Mouse (Mus musculus) lung, embryonic 16.5 days (tissue): ENCODE results near the gene Gm28053. TPM values are rescaled to one million over a fixed set of nuclear protein-coding genes. Genes with fewer than 3 reads are reported as not detected.

Experiments
- ATAC-seq: fragments of 200-750 bp; cut with Nextera tagmentation; 2 replicates; pipeline ENCODE4 v1.8.0; 2017; ENCODE audit warnings: low read depth, mild to moderate bottlenecking, moderate library complexity
- H3K27ac ChIP-seq: fragments of 300-500 bp; sonication (generic); 2 replicates; pipeline ENCODE4 v1.5.1; 2014; ENCODE audit warnings: mild to moderate bottlenecking, control low read depth, low read length
- H3K27me3 ChIP-seq: fragments of 300-500 bp; sonication (generic); 2 replicates; pipeline ENCODE4 v1.6.1; 2014; ENCODE audit warnings: low read depth, low read length, mixed read lengths; ENCODE audit not compliant: control insufficient read depth, insufficient read depth
- H3K36me3 ChIP-seq: fragments of 300-500 bp; sonication (generic); 2 replicates; pipeline ENCODE4 v1.6.1; 2014; ENCODE audit warnings: low read length; ENCODE audit not compliant: control insufficient read depth, insufficient read depth
- H3K4me1 ChIP-seq: fragments of 300-500 bp; sonication (generic); replicated peaks from 2 replicates; pipeline ENCODE4 v1.6.1; 2014; ENCODE audit warnings: low read length, mixed read lengths; ENCODE audit not compliant: control insufficient read depth, insufficient read depth
- H3K4me2 ChIP-seq: fragments of 300-500 bp; sonication (generic); 2 replicates; pipeline ENCODE4 v1.6.1; 2014; ENCODE audit warnings: low read depth, low read length, control low read depth
- H3K4me3 ChIP-seq: fragments of 300-500 bp; sonication (generic); 2 replicates; pipeline ENCODE4 v1.5.1; 2014; ENCODE audit warnings: mild to moderate bottlenecking, low read length, control low read depth
- H3K9ac ChIP-seq: fragments of 300-500 bp; sonication (generic); 2 replicates; pipeline ENCODE4 v1.6.1; 2014; ENCODE audit warnings: low read length, control low read depth
- H3K9me3 ChIP-seq: fragments of 300-500 bp; sonication (generic); 2 replicates; pipeline ENCODE4 v1.6.1; 2016; ENCODE audit warnings: low read length; ENCODE audit not compliant: control insufficient read depth
- WGBS: fragments of 180-500 bp; shearing (Covaris S2); extraction: QIAGEN DNeasy Blood & Tissue Kit; methylation state at CpG from one replicate; pipeline ENCODE4 v1.1.7; 2014; 5-methylcytosine and 5-hydroxymethylcytosine counted together
- polyA plus RNA-seq: library from polyadenylated mRNA; unstranded; fragments of >200 nt; fragmentation: Nextera tagmentation; extraction: Ambion mirVana; gene quantifications from 2 replicates; pipeline ENCODE4 v1.2.1, GENCODE M21; 2015

The Gm28053 gene
- polyA plus RNA-seq, 1 experiment from 2014 or later, result 4.6 TPM

- Histone ChIP-seq H3K36me3 (no peaks in the 10 kb centered on the region), H3K9me3 (no peaks in the 10 kb centered on the region), H3K27me3 (peaks cover 8% of the 10 kb centered on the region; the same call in 1 of the 2 replicates), H3K4me1 (peaks cover 14% of the 10 kb centered on the region), H3K4me3 (no peak overlapping the region), H3K9ac (no peak overlapping the region), H3K4me2 (no peak overlapping the region), H3K27ac (no peak overlapping the region)
- no peak for ATAC-seq
- WGBS, result 83% methylated on average over 5 of the region's 5 CpGs
These were observed 19.3 kb downstream of the Gm28053 start for GRCm38 (mm10) chr6:48737688-48738087.

- no peaks in the 10 kb centered on the region for H3K36me3 ChIP-seq
- peak; percentile 61; the same call in 1 of the 2 replicates for ATAC-seq
- peak within 1 kb of the TSS; percentile 76 for H3K4me2 ChIP-seq
- H3K27me3 ChIP-seq, result peaks cover 18% of the 10 kb centered on the region
- H3K9me3 ChIP-seq, result no peaks in the 10 kb centered on the region
- H3K9ac ChIP-seq, result peak within 1 kb of the TSS; percentile 58
- H3K4me1 ChIP-seq, result peaks cover 18% of the 10 kb centered on the region
- WGBS, result 61% methylated on average over 15 of the region's 15 CpGs
- H3K4me3 ChIP-seq, result peak within 1 kb of the TSS; percentile 38
- H3K27ac ChIP-seq, result peak within 1 kb of the TSS; percentile 67
These were observed 20.8 kb downstream of the Gm28053 start, which contains the start of gene Gimap1 for GRCm38 (mm10) chr6:48738961-48739779. Gene Gimap1 (plus strand): TSS chr6:48739054.

GRCm38 (mm10) chr6:48739780-48740055 lies 21.3 kb downstream of the Gm28053 start:
- H3K4me1 ChIP-seq, result peaks cover 18% of the 10 kb centered on the region
- no peaks in the 10 kb centered on the region for H3K9me3 ChIP-seq
- peak overlapping the region; percentile 38 for H3K4me3 ChIP-seq
- 71% methylated on average over 3 of the region's 3 CpGs for WGBS
- H3K27me3 ChIP-seq, result peaks cover 18% of the 10 kb centered on the region
- H3K36me3 ChIP-seq, result no peaks in the 10 kb centered on the region
- peak overlapping the region; percentile 44; the same call in 1 of the 2 replicates for H3K27ac ChIP-seq
- peak overlapping the region; percentile 52 for H3K9ac ChIP-seq
- H3K4me2 ChIP-seq, result peak overlapping the region; percentile 76
- ATAC-seq, result no peak

- Histone ChIP-seq H3K27ac (peak overlapping the region; percentile 17), H3K4me3 (peak overlapping the region; percentile 38; the same call in 1 of the 2 replicates), H3K27me3 (peaks cover 18% of the 10 kb centered on the region), H3K4me1 (peaks cover 18% of the 10 kb centered on the region), H3K9me3 (no peaks in the 10 kb centered on the region), H3K9ac (peak overlapping the region; percentile 34; the same call in 1 of the 2 replicates), H3K36me3 (no peaks in the 10 kb centered on the region), H3K4me2 (peak overlapping the region; percentile 76)
- WGBS, result 62% methylated on average over 3 of the region's 3 CpGs
- ATAC-seq, result no peak
These were observed 22.2 kb downstream of the Gm28053 start for GRCm38 (mm10) chr6:48740501-48741169.

GRCm38 (mm10) chr6:48741273-48741672 lies 22.9 kb downstream of the Gm28053 start:
- H3K4me2 ChIP-seq, result peak overlapping the region; percentile 76; the same call in 1 of the 2 replicates
- peak; percentile 44; the same call in 1 of the 2 replicates for ATAC-seq

DNA sequence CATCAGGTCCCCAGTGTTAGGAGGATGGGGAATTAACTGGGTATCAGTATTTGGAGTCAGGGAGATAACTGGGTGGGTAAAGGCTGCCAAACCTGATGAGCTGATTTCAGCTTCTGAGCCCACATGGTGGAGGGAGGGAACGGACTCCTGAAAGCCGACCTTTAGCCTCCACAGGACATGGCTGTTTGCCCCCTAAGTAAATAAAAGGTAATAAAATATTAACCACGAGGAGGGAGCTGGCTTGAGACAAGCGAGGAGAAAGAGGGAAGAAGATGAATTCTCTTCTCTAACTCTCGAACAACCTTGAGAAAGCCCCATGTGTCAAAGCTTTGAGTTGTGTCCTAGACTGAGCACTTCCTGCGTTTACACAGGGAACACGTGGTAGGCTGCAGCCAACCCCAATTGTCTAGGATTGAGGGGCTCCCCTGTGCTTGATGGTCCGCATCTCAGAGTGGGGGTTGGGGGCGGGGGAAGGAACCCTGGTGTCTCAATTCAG lies 23.4 kb downstream of the Gm28053 start:
- no peaks in the 10 kb centered on the region for H3K9me3 ChIP-seq
- peaks cover 18% of the 10 kb centered on the region for H3K27me3 ChIP-seq
- ATAC-seq, result no peak
- H3K4me1 ChIP-seq, result peaks cover 18% of the 10 kb centered on the region
- peak overlapping the region; percentile 76; the same call in 1 of the 2 replicates for H3K4me2 ChIP-seq
- 0 out of 2 replicates have a peak overlapping the region, but pooled peaks have one; percentile 13 for H3K4me3 ChIP-seq
- no peaks in the 10 kb centered on the region for H3K36me3 ChIP-seq
- H3K9ac ChIP-seq, result no peak overlapping the region
- 14% methylated on average over 9 of the region's 9 CpGs for WGBS
- no peak overlapping the region for H3K27ac ChIP-seq

More at GRCm38 (mm10) chr6:48741273-48741672, 22.9 kb downstream of the Gm28053 start:
- H3K4me3 ChIP-seq, result no peak overlapping the region
- WGBS, result 37% methylated on average over 3 of the region's 3 CpGs
- H3K9ac ChIP-seq, result no peak overlapping the region
- no peaks in the 10 kb centered on the region for H3K9me3 ChIP-seq
- H3K27me3 ChIP-seq, result peaks cover 18% of the 10 kb centered on the region
- H3K27ac ChIP-seq, result no peak overlapping the region
- H3K36me3 ChIP-seq, result no peaks in the 10 kb centered on the region
- H3K4me1 ChIP-seq, result peaks cover 18% of the 10 kb centered on the region

DNA sequence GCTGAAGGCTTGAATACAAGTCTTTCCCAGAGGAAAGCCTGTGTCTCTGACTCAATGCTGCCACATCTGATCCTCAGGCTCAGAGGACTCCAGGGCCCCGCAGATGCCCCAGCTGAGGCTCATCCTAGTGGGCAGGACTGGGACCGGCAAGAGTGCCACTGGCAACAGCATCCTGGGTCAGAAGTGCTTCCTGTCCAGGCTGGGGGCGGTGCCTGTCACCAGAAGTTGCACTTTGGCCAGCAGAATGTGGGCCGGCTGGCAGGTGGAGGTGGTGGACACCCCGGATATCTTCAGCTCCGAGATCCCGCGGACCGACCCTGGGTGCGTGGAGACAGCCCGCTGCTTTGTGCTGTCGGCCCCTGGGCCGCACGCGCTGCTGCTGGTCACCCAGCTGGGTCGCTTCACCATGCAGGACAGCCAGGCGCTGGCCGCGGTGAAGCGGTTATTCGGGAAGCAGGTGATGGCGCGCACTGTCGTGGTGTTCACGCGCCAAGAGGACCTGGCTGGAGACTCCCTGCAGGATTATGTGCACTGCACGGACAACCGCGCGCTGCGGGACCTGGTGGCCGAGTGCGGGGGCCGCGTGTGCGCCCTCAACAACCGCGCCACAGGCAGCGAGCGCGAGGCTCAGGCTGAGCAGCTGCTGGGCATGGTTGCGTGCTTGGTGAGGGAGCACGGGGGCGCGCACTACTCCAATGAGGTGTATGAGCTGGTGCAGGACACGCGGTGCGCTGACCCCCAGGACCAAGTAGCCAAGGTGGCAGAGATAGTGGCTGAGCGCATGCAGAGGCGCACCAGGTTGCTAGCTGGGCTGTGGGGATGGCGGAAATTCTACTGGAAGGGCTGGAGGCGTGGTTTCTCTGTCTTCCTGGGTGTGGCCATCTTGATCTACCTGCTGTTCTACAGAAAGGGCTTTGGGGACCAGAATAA lies 24.3 kb downstream of the Gm28053 start:
- H3K4me2 ChIP-seq, result peak overlapping the region; percentile 76
- H3K36me3 ChIP-seq, result no peaks in the 10 kb centered on the region
- 0 out of 2 replicates have a peak overlapping the region, but pooled peaks have one; percentile 3 for H3K27ac ChIP-seq
- H3K9ac ChIP-seq, result peak overlapping the region; percentile 56
- no peaks in the 10 kb centered on the region for H3K9me3 ChIP-seq
- WGBS, result 10% methylated on average over 49 of the region's 52 CpGs
- H3K4me3 ChIP-seq, result peak overlapping the region; percentile 47
- ATAC-seq, result 0 out of 2 replicates have a peak, but pooled peaks have one; percentile 10
- H3K27me3 ChIP-seq, result peaks cover 18% of the 10 kb centered on the region
- peaks cover 24% of the 10 kb centered on the region for H3K4me1 ChIP-seq

DNA sequence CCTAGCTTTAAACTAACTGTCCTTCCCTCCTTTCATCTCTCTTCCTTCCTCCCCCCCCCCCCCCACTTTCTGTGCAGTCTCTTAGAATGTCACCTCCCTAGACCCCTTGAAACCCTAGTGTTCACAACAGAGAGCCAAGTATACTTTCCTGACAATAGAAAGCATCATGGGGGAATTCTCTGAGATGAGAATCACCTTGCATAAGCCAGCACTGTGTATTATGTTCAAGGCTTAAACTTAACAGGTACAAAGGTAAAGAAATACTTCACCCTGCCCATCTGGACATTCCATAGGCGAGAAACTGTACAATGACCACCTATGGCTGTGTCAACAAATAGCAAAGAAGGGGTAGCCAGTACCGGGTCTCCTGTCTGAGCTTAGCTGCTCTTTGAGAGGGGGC lies 27.1 kb downstream of the Gm28053 start:
- Histone ChIP-seq H3K4me3 (no peak overlapping the region), H3K27ac (peak overlapping the region; percentile 78)
- 35% methylated on average over 2 of the region's 2 CpGs for WGBS

More for the DNA sequence above, 27.1 kb downstream of the Gm28053 start:
- peak overlapping the region; percentile 1; the same call in 1 of the 2 replicates for H3K4me2 ChIP-seq
- no peaks in the 10 kb centered on the region for H3K9me3 ChIP-seq
- peaks cover 27% of the 10 kb centered on the region for H3K4me1 ChIP-seq
- H3K27me3 ChIP-seq, result peaks cover 18% of the 10 kb centered on the region
- peak overlapping the region; percentile 19; the same call in 1 of the 2 replicates for H3K9ac ChIP-seq
- no peak for ATAC-seq
- no peaks in the 10 kb centered on the region for H3K36me3 ChIP-seq
